In genomic region chr12:55442861-55443850, GRCm38 (mm10) we compare ENCODE assay signal across 9 mouse cellular contexts. TPM values are rescaled to one million over a fixed set of nuclear protein-coding genes. Genes with fewer than 3 reads are reported as not detected.
DNase-seq lines count a peak whose midpoint lies in the region; ATAC-seq and TF ChIP-seq lines count a peak whose summit lies in the region.
"Had no signal": no experiment of that assay in that cellular context is flagged by ENCODE, and none has a peak within 500 bp of the region (broad histone marks: within the 10 kb centered on the region; RNA-seq: fewer than 3 reads in every experiment).

No protein-coding gene starts in this region.

- H3K9me3 ChIP-seq in embryonic facial prominence, embryonic 13.5 days: no peaks in the 10 kb centered on the region
- H3K9me3 ChIP-seq in heart, postnatal 0 days (replicated peaks; ENCODE audit: control insufficient read depth, low read length): no peaks in the 10 kb centered on the region
- no peaks in the 10 kb centered on the region for H3K9me3 ChIP-seq in midbrain, embryonic 16.5 days (replicated peaks; ENCODE audit: control insufficient read depth, low read length, poor library complexity, severe bottlenecking)
- H3K9me3 ChIP-seq: megakaryocyte, embryonic 14.5 days had no signal

- no peak overlapping the region for H3K4me2 ChIP-seq in embryonic facial prominence, embryonic 13.5 days
- H3K4me2 ChIP-seq in heart, postnatal 0 days (ENCODE audit: low read depth, low read length): no peak overlapping the region
- H3K4me2 ChIP-seq in midbrain, embryonic 16.5 days (ENCODE audit: low read length): no peak overlapping the region

- H3K4me1 ChIP-seq in embryonic facial prominence, embryonic 13.5 days: peaks cover 62% of the 10 kb centered on the region
- peaks cover 58% of the 10 kb centered on the region for H3K4me1 ChIP-seq in heart, postnatal 0 days (ENCODE audit: control insufficient read depth, insufficient read depth)
- H3K4me1 ChIP-seq in midbrain, embryonic 16.5 days (ENCODE audit: control insufficient read depth, insufficient read depth, low read length): peaks cover 14% of the 10 kb centered on the region

- H3K27ac ChIP-seq in embryonic facial prominence, embryonic 13.5 days: peak overlapping the region; percentile 84
- peak overlapping the region; percentile 79 for H3K27ac ChIP-seq in heart, postnatal 0 days (ENCODE audit: low read depth)
- peak overlapping the region; percentile 15; the same call in 1 of the 2 replicates for H3K27ac ChIP-seq in midbrain, embryonic 16.5 days (ENCODE audit: low read length)

- no peak overlapping the region for H3K4me3 ChIP-seq in embryonic facial prominence, embryonic 13.5 days
- no peak overlapping the region for H3K4me3 ChIP-seq in heart, postnatal 0 days (ENCODE audit: low read depth, low read length)
- no peak overlapping the region for H3K4me3 ChIP-seq in midbrain, embryonic 16.5 days (ENCODE audit: low read depth, low read length)
- H3K4me3 ChIP-seq: megakaryocyte, embryonic 14.5 days had no signal

- WGBS in embryonic facial prominence, embryonic 13.5 days: 62% methylated on average over 9 of the region's 9 CpGs
- 43% methylated on average over 9 of the region's 9 CpGs for WGBS in heart, postnatal 0 days
- 69% methylated on average over 9 of the region's 9 CpGs for WGBS in midbrain, embryonic 16.5 days

- no peak for ATAC-seq in embryonic facial prominence, embryonic 13.5 days (ENCODE audit: insufficient number of reproducible peaks, insufficient read depth, low FRiP score, low TSS enrichment, low read depth)
- peak; percentile 66 for ATAC-seq in heart, postnatal 0 days (ENCODE audit: insufficient read depth, low read depth)
- no peak for ATAC-seq in midbrain, embryonic 16.5 days

- H3K9ac ChIP-seq in embryonic facial prominence, embryonic 13.5 days: peak overlapping the region; percentile 44; the same call in 1 of the 2 replicates
- H3K9ac ChIP-seq in heart, postnatal 0 days (replicated peaks; ENCODE audit: low read depth, low read length): 0 out of 2 replicates have a peak overlapping the region, but pooled peaks have one; percentile 9
- no peak overlapping the region for H3K9ac ChIP-seq in midbrain, embryonic 16.5 days (ENCODE audit: low read depth, low read length)

- no peaks in the 10 kb centered on the region for H3K27me3 ChIP-seq in embryonic facial prominence, embryonic 13.5 days
- no peaks in the 10 kb centered on the region for H3K27me3 ChIP-seq in heart, postnatal 0 days (ENCODE audit: control insufficient read depth, insufficient read depth, low read length)
- H3K27me3 ChIP-seq in midbrain, embryonic 16.5 days (ENCODE audit: control insufficient read depth, insufficient read depth, low read depth, low read length): no peaks in the 10 kb centered on the region

- no peaks in the 10 kb centered on the region for H3K36me3 ChIP-seq in embryonic facial prominence, embryonic 13.5 days
- H3K36me3 ChIP-seq in heart, postnatal 0 days (replicated peaks; ENCODE audit: control insufficient read depth, insufficient read depth, low read length): no peaks in the 10 kb centered on the region
- no peaks in the 10 kb centered on the region for H3K36me3 ChIP-seq in midbrain, embryonic 16.5 days (ENCODE audit: control insufficient read depth, insufficient read depth, low read length)

- TF ChIP-seq EP300 in heart, postnatal 0 days (IDR thresholded peaks at IDR 0.05; ENCODE audit: low read depth): no peak

- TF ChIP-seq CTCF in heart, postnatal 0 days (IDR thresholded peaks at IDR 0.05; ENCODE audit: low read depth): no peak

- DNase-seq in 3134 (ENCODE audit: extremely low read depth, insufficient read length, low spot score): peak; percentile 76
- peak; percentile 40 for DNase-seq in A20 (ENCODE audit: low read depth, low spot score)
- DNase-seq in heart, postnatal 0 days (ENCODE audit: low spot score): peak; percentile 90
- DNase-seq in kidney, postnatal 36 days: peak; percentile 92
- peak; percentile 65 for DNase-seq in thymus, postnatal 25 days
- DNase-seq in cerebellum, adult 9-10 months: no peak

RNA-seq across cellular contexts. Expression of gene Nfkbia, which starts 49.3 kb away (rescaled TPM):
- 117 and 126 TPM in 2 replicates for polyA plus RNA-seq in embryonic facial prominence, embryonic 13.5 days (2015; fragmentation: Nextera tagmentation; extraction: Ambion mirVana)
- 65.1 and 108 TPM in 2 replicates for total RNA-seq in heart, postnatal 0 days (2014; rRNA removed; ENCODE audit: low replicate concordance)
- 67.1 and 72.4 TPM in 2 replicates for polyA plus RNA-seq in heart, postnatal 0 days (2015; fragmentation: Nextera tagmentation; extraction: Ambion mirVana)
- 55.2 and 64.3 TPM in 2 replicates for polyA plus RNA-seq in midbrain, embryonic 16.5 days (2015; fragmentation: Nextera tagmentation; extraction: Ambion mirVana)

RNA-seq across cellular contexts. Expression of gene Psma6, which starts 59.1 kb away (rescaled TPM):
- 440 and 454 TPM in 2 replicates for polyA plus RNA-seq in embryonic facial prominence, embryonic 13.5 days (2015; fragmentation: Nextera tagmentation; extraction: Ambion mirVana)
- 75.8 and 110 TPM in 2 replicates for total RNA-seq in heart, postnatal 0 days (2014; rRNA removed; ENCODE audit: low replicate concordance)
- polyA plus RNA-seq in heart, postnatal 0 days (2015; fragmentation: Nextera tagmentation; extraction: Ambion mirVana): 383 TPM in 2 replicates
- polyA plus RNA-seq in midbrain, embryonic 16.5 days (2015; fragmentation: Nextera tagmentation; extraction: Ambion mirVana): 401 and 405 TPM in 2 replicates

Comparison
In these comparisons a context has a peak if more than half of its experiments do, and no peak if none do; other contexts are left out.
1. H3K27ac ChIP-seq: peak in every context shown above with its lines; median percentile 84 in embryonic facial prominence, embryonic 13.5 days; 79 in heart, postnatal 0 days; 15 in midbrain, embryonic 16.5 days.